Mouse (Mus musculus) CH12.LX (cell line): ENCODE results near the gene Mrgprg.

Source experiments
- CHD2 ChIP-seq: IDR thresholded peaks from 2 replicates; pipeline ENCODE4 v1.6.1; 2011; ENCODE audit warnings: low read length, improper control_type of control experiment
- ELF1 ChIP-seq: IDR thresholded peaks from 2 replicates; pipeline ENCODE4 v1.6.1; 2014; ENCODE audit warnings: low read depth, mild to moderate bottlenecking, inconsistent platforms, low read length, improper control_type of control experiment
- HCFC1 ChIP-seq: IDR thresholded peaks from 2 replicates; pipeline ENCODE4 v1.6.1; 2012; ENCODE audit warnings: low read depth, mild to moderate bottlenecking, inconsistent platforms, low read length, improper control_type of control experiment
- MEF2A ChIP-seq: IDR thresholded peaks from 2 replicates; pipeline ENCODE4 v1.6.1; 2014; ENCODE audit warnings: low read depth, mild to moderate bottlenecking, inconsistent platforms, low read length, improper control_type of control experiment, borderline replicate concordance
- PAX5 ChIP-seq: IDR thresholded peaks from 2 replicates; pipeline ENCODE4 v1.6.1; 2012; ENCODE audit warnings: low read length, inconsistent platforms, mixed read lengths
- ZKSCAN1 ChIP-seq: IDR thresholded peaks from 2 replicates; pipeline ENCODE4 v1.6.1; 2012; ENCODE audit warnings: low read depth, inconsistent platforms, low read length, improper control_type of control experiment, borderline replicate concordance

DNA sequence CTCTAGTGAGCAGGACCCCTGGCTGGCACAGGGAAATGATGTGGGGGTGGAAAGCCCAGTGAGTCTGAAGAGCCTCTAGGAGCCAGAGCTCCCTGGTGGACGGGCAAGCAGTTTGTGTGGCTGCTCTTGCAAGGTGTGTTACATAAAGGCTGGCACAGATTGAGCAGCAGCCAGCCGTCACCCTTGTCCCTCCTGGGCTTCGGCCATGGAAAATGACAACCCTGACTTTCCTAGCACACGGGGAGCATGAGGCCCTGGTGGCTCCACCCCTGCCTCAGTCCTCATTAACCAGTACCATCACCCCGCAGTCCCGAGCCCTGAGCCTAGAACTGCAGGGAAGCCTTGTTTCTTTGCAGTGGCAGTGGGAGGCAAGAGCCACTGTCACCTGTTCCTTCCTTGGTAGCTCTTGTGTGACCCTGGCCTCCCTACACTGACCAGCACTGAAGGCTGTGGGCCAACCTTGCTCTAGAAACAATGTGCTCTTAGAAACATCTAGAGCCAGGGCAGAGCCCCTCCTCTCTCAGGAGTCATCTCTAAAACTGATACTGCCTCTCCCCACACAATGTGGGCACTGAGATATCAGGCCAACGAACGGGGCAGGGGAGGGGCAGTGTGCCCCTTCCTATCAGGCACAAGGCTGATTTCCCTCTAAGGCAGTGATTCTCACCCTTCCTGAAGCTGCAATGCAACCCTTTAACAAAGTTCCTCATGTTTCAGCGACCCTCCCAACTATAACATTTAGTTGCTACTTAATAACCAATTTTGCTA lies 11.3 kb downstream of the Mrgprg start:
- TF ChIP-seq ZKSCAN1 (no peak), CHD2 (no peak), HCFC1 (no peak), ELF1 (no peak), MEF2A (no peak), PAX5 (no peak)
